Mouse (Mus musculus) embryonic facial prominence, embryonic 13.5 days (tissue): ENCODE measurements around the gene Ccdc14. TPM values are rescaled to one million over a fixed set of nuclear protein-coding genes. Genes with fewer than 3 reads are reported as not detected.
"Not testable (repeated sequence)": the region's sequence is repeated elsewhere in the genome, so short reads cannot be mapped to it uniquely, and the experiment has no call there.

ENCODE experiments used
- ATAC-seq: fragments of 200-750 bp; cut with Nextera tagmentation; 2 replicates; pipeline ENCODE4 v1.8.0; 2017; ENCODE audit warnings: low read depth; ENCODE audit not compliant: insufficient number of reproducible peaks, insufficient read depth, low FRiP score, low TSS enrichment
- H3K27ac ChIP-seq: fragments of 300-500 bp; sonication (generic); 2 replicates; pipeline ENCODE4 v1.5.1; 2015; ENCODE audit warnings: moderate library complexity, mild to moderate bottlenecking, inconsistent platforms
- H3K27me3 ChIP-seq: fragments of 300-500 bp; sonication (generic); 2 replicates; pipeline ENCODE4 v1.6.1; 2015; ENCODE audit warnings: mild to moderate bottlenecking, inconsistent platforms
- H3K36me3 ChIP-seq: fragments of 300-500 bp; sonication (generic); 2 replicates; pipeline ENCODE4 v1.6.1; 2015; ENCODE audit warnings: mild to moderate bottlenecking, inconsistent platforms
- H3K4me1 ChIP-seq: fragments of 300-500 bp; sonication (generic); 2 replicates; pipeline ENCODE4 v1.6.1; 2015; ENCODE audit warnings: inconsistent platforms
- H3K4me2 ChIP-seq: fragments of 300-500 bp; sonication (generic); 2 replicates; pipeline ENCODE4 v1.6.1; 2015; ENCODE audit warnings: moderate library complexity, mild to moderate bottlenecking, inconsistent platforms
- H3K4me3 ChIP-seq: fragments of 300-500 bp; sonication (generic); 2 replicates; pipeline ENCODE4 v1.5.1; 2015; ENCODE audit warnings: mild to moderate bottlenecking, inconsistent platforms
- H3K9ac ChIP-seq: fragments of 300-500 bp; sonication (generic); 2 replicates; pipeline ENCODE4 v1.6.1; 2015; ENCODE audit warnings: mild to moderate bottlenecking, inconsistent platforms
- H3K9me3 ChIP-seq: fragments of 300-500 bp; sonication (generic); 2 replicates; pipeline ENCODE4 v1.6.1; 2016; ENCODE audit warnings: inconsistent platforms
- WGBS: fragments of 180-500 bp; shearing (Covaris S2); methylation state at CpG from one replicate; pipeline ENCODE4 v1.1.7; 2015; ENCODE audit warnings: mixed read lengths; 5-methylcytosine and 5-hydroxymethylcytosine counted together
- polyA plus RNA-seq: library from polyadenylated mRNA; unstranded; fragments of >200 nt; fragmentation: Nextera tagmentation; extraction: Ambion mirVana; gene quantifications from 2 replicates; pipeline ENCODE4 v1.2.1, GENCODE M21; 2015

Ccdc14 gene
- 7.4 and 7.6 TPM in 2 replicates for polyA plus RNA-seq

- WGBS: 1% methylated on average over 52 of the region's 53 CpGs
- Histone ChIP-seq H3K4me2 (peak within 1 kb of the TSS; percentile 83), H3K9ac (peak within 1 kb of the TSS; percentile 81), H3K4me1 (peaks cover 5% of the 10 kb centered on the region), H3K36me3 (no peaks in the 10 kb centered on the region), H3K27me3 (no peaks in the 10 kb centered on the region), H3K27ac (peak within 1 kb of the TSS; percentile 89), H3K9me3 (no peaks in the 10 kb centered on the region), H3K4me3 (peak within 1 kb of the TSS; percentile 69)
- ATAC-seq: peak; percentile 93
Observed at GRCm38 (mm10) chr16:34690334-34691144, at the start of gene Ccdc14. TSS of gene Ccdc14 (plus strand) at chr16:34690616.

GRCm38 (mm10) chr16:34643511-34644259 is 46.7 kb upstream of the Ccdc14 start:
- WGBS: 62% methylated on average over 8 of the region's 8 CpGs

GRCm38 (mm10) chr16:34649621-34650020 is 40.8 kb upstream of the Ccdc14 start, which contains the start of gene Ropn1:
TSS of gene Ropn1 (plus strand) at chr16:34649921.
- WGBS: 54% methylated on average over 7 of the region's 7 CpGs
- H3K36me3 ChIP-seq: no peaks in the 10 kb centered on the region
- H3K4me3 ChIP-seq: no peak within 1 kb of the TSS
- no peaks in the 10 kb centered on the region for H3K9me3 ChIP-seq
- no peak within 1 kb of the TSS for H3K27ac ChIP-seq
- no peaks in the 10 kb centered on the region for H3K4me1 ChIP-seq
- no peak for ATAC-seq
- H3K9ac ChIP-seq: no peak within 1 kb of the TSS
- no peak within 1 kb of the TSS for H3K4me2 ChIP-seq
- peaks cover 4% of the 10 kb centered on the region; the same call in 1 of the 2 replicates for H3K27me3 ChIP-seq

More at GRCm38 (mm10) chr16:34643511-34644259, 46.7 kb upstream of the Ccdc14 start:
- H3K27me3 ChIP-seq: peaks cover 4% of the 10 kb centered on the region; the same call in 1 of the 2 replicates
- no peaks in the 10 kb centered on the region for H3K9me3 ChIP-seq
- H3K9ac ChIP-seq: no peak overlapping the region
- H3K4me2 ChIP-seq: no peak overlapping the region
- H3K4me3 ChIP-seq: no peak overlapping the region
- no peak overlapping the region for H3K27ac ChIP-seq
- no peak for ATAC-seq
- H3K36me3 ChIP-seq: no peaks in the 10 kb centered on the region
- H3K4me1 ChIP-seq: no peaks in the 10 kb centered on the region

GRCm38 (mm10) chr16:34653023-34653422 is 37.4 kb upstream of the Ccdc14 start:
- H3K4me3 ChIP-seq: no peak overlapping the region
- WGBS: 90% methylated on average over 5 of the region's 5 CpGs
- ATAC-seq: no peak
- no peaks in the 10 kb centered on the region for H3K36me3 ChIP-seq
- no peak overlapping the region for H3K4me2 ChIP-seq
- no peaks in the 10 kb centered on the region for H3K4me1 ChIP-seq
- H3K27me3 ChIP-seq: peaks cover 4% of the 10 kb centered on the region; the same call in 1 of the 2 replicates
- no peak overlapping the region for H3K9ac ChIP-seq
- H3K27ac ChIP-seq: no peak overlapping the region
- H3K9me3 ChIP-seq: no peaks in the 10 kb centered on the region

GRCm38 (mm10) chr16:34657566-34657965 is 32.9 kb upstream of the Ccdc14 start:
- H3K4me3 ChIP-seq: peak overlapping the region; percentile 35
- H3K4me2 ChIP-seq: peak overlapping the region; percentile 64

GRCm38 (mm10) chr16:34657983-34658382 is 32.4 kb upstream of the Ccdc14 start:
- Histone ChIP-seq H3K9ac (0 out of 2 replicates have a peak overlapping the region, but pooled peaks have one; percentile 22), H3K27me3 (peaks cover 3% of the 10 kb centered on the region; the same call in 1 of the 2 replicates), H3K27ac (no peak overlapping the region), H3K4me1 (peaks cover 6% of the 10 kb centered on the region; the same call in 1 of the 2 replicates), H3K36me3 (no peaks in the 10 kb centered on the region), H3K4me3 (peak overlapping the region; percentile 35), H3K4me2 (peak overlapping the region; percentile 64), H3K9me3 (no peaks in the 10 kb centered on the region)
- WGBS: 16% methylated on average over 5 of the region's 5 CpGs
- 0 out of 2 replicates have a peak, but pooled peaks have one; percentile 48 for ATAC-seq

More at GRCm38 (mm10) chr16:34657566-34657965, 32.9 kb upstream of the Ccdc14 start:
- H3K27me3 ChIP-seq, H3K9me3 ChIP-seq, ATAC-seq, H3K36me3 ChIP-seq, H3K27ac ChIP-seq, H3K4me1 ChIP-seq: not testable (repeated sequence)
- 3% methylated on average over 16 of the region's 16 CpGs for WGBS
- H3K9ac ChIP-seq: peak overlapping the region; percentile 22; the same call in 1 of the 2 replicates

GRCm38 (mm10) chr16:34658388-34658787 is 32.0 kb upstream of the Ccdc14 start:
- H3K36me3 ChIP-seq: no peaks in the 10 kb centered on the region
- H3K9me3 ChIP-seq: no peaks in the 10 kb centered on the region
- peaks cover 3% of the 10 kb centered on the region; the same call in 1 of the 2 replicates for H3K27me3 ChIP-seq
- H3K4me1 ChIP-seq: peaks cover 6% of the 10 kb centered on the region; the same call in 1 of the 2 replicates
- peak overlapping the region; percentile 35 for H3K4me3 ChIP-seq
- 36% methylated on average over 11 of the region's 11 CpGs for WGBS
- peak overlapping the region; percentile 64 for H3K4me2 ChIP-seq
- no peak overlapping the region for H3K9ac ChIP-seq
- ATAC-seq: no peak
- no peak overlapping the region for H3K27ac ChIP-seq

GRCm38 (mm10) chr16:34664553-34664952 is 25.9 kb upstream of the Ccdc14 start:
- no peak overlapping the region for H3K4me3 ChIP-seq
- 0 out of 2 replicates have a peak, but pooled peaks cover 8% of the 10 kb centered on the region for H3K4me1 ChIP-seq
- H3K27ac ChIP-seq: no peak overlapping the region
- no peak for ATAC-seq
- H3K27me3 ChIP-seq: peaks cover 37% of the 10 kb centered on the region
- no peaks in the 10 kb centered on the region for H3K9me3 ChIP-seq
- WGBS: 79% methylated on average over 3 of the region's 3 CpGs
- no peak overlapping the region for H3K9ac ChIP-seq
- no peak overlapping the region for H3K4me2 ChIP-seq
- no peaks in the 10 kb centered on the region for H3K36me3 ChIP-seq

GRCm38 (mm10) chr16:34667031-34667726 is 23.2 kb upstream of the Ccdc14 start:
- Histone ChIP-seq H3K27ac (no peak overlapping the region), H3K4me2 (peak overlapping the region; percentile 47), H3K27me3 (peaks cover 45% of the 10 kb centered on the region), H3K4me3 (peak overlapping the region; percentile 11), H3K9me3 (no peaks in the 10 kb centered on the region), H3K9ac (no peak overlapping the region; the same call in 1 of the 2 replicates), H3K4me1 (peaks cover 14% of the 10 kb centered on the region; the same call in 1 of the 2 replicates), H3K36me3 (no peaks in the 10 kb centered on the region)
- 9% methylated on average over 20 of the region's 20 CpGs for WGBS
- ATAC-seq: no peak

- Histone ChIP-seq H3K27me3 (peaks cover 52% of the 10 kb centered on the region), H3K27ac (no peak overlapping the region), H3K9me3 (no peaks in the 10 kb centered on the region), H3K9ac (no peak overlapping the region), H3K36me3 (no peaks in the 10 kb centered on the region), H3K4me1 (peaks cover 14% of the 10 kb centered on the region; the same call in 1 of the 2 replicates), H3K4me2 (no peak overlapping the region), H3K4me3 (no peak overlapping the region)
- ATAC-seq: no peak
- 66% methylated on average over 9 of the region's 9 CpGs for whole genome bisulfite sequencing
Observed at GRCm38 (mm10) chr16:34668341-34668740, 22.1 kb upstream of the Ccdc14 start.

- H3K27me3 ChIP-seq: peaks cover 36% of the 10 kb centered on the region
- no peak for ATAC-seq
- H3K4me2 ChIP-seq: no peak overlapping the region
- no peak overlapping the region for H3K9ac ChIP-seq
- no peak overlapping the region for H3K4me3 ChIP-seq
- no peaks in the 10 kb centered on the region for H3K36me3 ChIP-seq
- whole genome bisulfite sequencing: 61% methylated on average over 7 of the region's 7 CpGs
- H3K27ac ChIP-seq: no peak overlapping the region
- no peaks in the 10 kb centered on the region for H3K9me3 ChIP-seq
- peaks cover 16% of the 10 kb centered on the region; the same call in 1 of the 2 replicates for H3K4me1 ChIP-seq
Observed at GRCm38 (mm10) chr16:34671966-34672365, 18.4 kb upstream of the Ccdc14 start.
